Mouse (Mus musculus) thymus, adult 2 months (tissue): ENCODE measurements around the gene Ap1s3.

Experiments used
- CTCF ChIP-seq: fragments of 200-500 bp; IDR thresholded peaks from 2 replicates; pipeline ENCODE4 v1.5.1; 2012; ENCODE audit warnings: mild to moderate bottlenecking, control low read depth, low read length, moderate library complexity, borderline replicate concordance; ENCODE audit not compliant: control insufficient read depth, poor library complexity, insufficient read depth; ENCODE audit errors: extremely low read depth
- POLR2A ChIP-seq: fragments of 200-500 bp; IDR thresholded peaks from 2 replicates; pipeline ENCODE4 v1.6.1; 2012; ENCODE audit warnings: mild to moderate bottlenecking, low read length, control low read depth, moderate library complexity; ENCODE audit not compliant: control insufficient read depth, poor library complexity, insufficient read depth; ENCODE audit errors: extremely low read depth

DNA sequence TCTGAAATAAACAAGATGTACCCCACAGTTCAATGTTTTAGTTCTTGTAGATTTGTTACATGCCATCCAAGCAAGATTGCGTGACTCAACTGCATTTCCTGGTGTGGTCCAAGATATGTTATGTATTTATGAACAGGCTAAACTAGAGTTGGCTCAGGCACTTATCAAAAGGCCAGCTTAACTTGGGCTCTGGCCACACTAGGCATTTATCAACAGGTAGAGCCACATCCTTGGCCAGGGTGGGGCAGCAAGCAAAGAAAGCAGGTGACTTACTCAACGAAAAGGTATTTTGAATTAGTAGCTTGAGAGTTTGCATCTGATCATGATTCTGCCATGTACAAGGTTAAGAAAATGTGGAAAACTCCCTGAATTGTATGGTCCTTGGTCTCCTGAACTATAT is 34.0 kb downstream of the Ap1s3 start:
- TF ChIP-seq CTCF (no peak), POLR2A (no peak)
